Mouse (Mus musculus) spleen, adult 2 months (tissue): ENCODE measurements around the gene Tk2. TPM values are rescaled to one million over a fixed set of nuclear protein-coding genes. Genes with fewer than 3 reads are reported as not detected.

Experiments
- DNase-seq, 2 experiments: peaks; one replicate each; pipeline versions ENCODE4 v3.0.0 to v3.0.0-alpha.2; 2012 to 2021; ENCODE audit warnings: low spot score in 2 of 2, low read depth in 1 of 2
- H3K27ac ChIP-seq: fragments of 200-500 bp; 2 replicates; pipeline ENCODE4 v1.5.1; 2012; ENCODE audit warnings: low read length, inconsistent platforms; ENCODE audit not compliant: insufficient read depth
- H3K27me3 ChIP-seq: fragments of 200-500 bp; 2 replicates; pipeline ENCODE4 v1.6.1; 2012; ENCODE audit warnings: mild to moderate bottlenecking, moderate library complexity, low read length, inconsistent platforms; ENCODE audit not compliant: control insufficient read depth, insufficient read depth
- H3K36me3 ChIP-seq: fragments of 200-500 bp; 2 replicates; pipeline ENCODE4 v1.6.1; 2012; ENCODE audit warnings: mild to moderate bottlenecking, low read length, inconsistent platforms; ENCODE audit not compliant: control insufficient read depth, insufficient read depth
- H3K4me1 ChIP-seq: fragments of 200-500 bp; 2 replicates; pipeline ENCODE4 v1.6.1; 2011; ENCODE audit warnings: inconsistent platforms; ENCODE audit not compliant: control insufficient read depth, insufficient read depth, insufficient read length
- H3K4me3 ChIP-seq: fragments of 200-500 bp; 2 replicates; pipeline ENCODE4 v1.5.1; 2011; ENCODE audit warnings: mild to moderate bottlenecking, inconsistent platforms; ENCODE audit not compliant: insufficient read depth, insufficient read length; ENCODE audit errors: extremely low read depth
- CTCF ChIP-seq: fragments of 200-500 bp; IDR thresholded peaks from 2 replicates; pipeline ENCODE4 v1.5.1; 2011; ENCODE audit warnings: mild to moderate bottlenecking, inconsistent platforms; ENCODE audit not compliant: insufficient read depth, insufficient read length, insufficient replicate concordance; ENCODE audit errors: extremely low read depth
- POLR2A ChIP-seq: fragments of 200-500 bp; IDR thresholded peaks from 2 replicates; pipeline ENCODE4 v1.6.1; 2011; ENCODE audit warnings: low read depth, low read length, inconsistent platforms
- WGBS: fragments of 180-500 bp; shearing (Covaris S2); methylation state at CpG from one replicate; pipeline ENCODE4 v1.1.7; 2018; 5-methylcytosine and 5-hydroxymethylcytosine counted together
- polyA plus RNA-seq: library from polyadenylated mRNA; depleted of rRNA; stranded (reverse); fragments of >200 nt; gene quantifications from 2 replicates; pipeline ENCODE4 v1.2.3, GENCODE M21; 2012

Gene Tk2
- polyA plus RNA-seq, 1 experiment = 42.5 TPM

DNA sequence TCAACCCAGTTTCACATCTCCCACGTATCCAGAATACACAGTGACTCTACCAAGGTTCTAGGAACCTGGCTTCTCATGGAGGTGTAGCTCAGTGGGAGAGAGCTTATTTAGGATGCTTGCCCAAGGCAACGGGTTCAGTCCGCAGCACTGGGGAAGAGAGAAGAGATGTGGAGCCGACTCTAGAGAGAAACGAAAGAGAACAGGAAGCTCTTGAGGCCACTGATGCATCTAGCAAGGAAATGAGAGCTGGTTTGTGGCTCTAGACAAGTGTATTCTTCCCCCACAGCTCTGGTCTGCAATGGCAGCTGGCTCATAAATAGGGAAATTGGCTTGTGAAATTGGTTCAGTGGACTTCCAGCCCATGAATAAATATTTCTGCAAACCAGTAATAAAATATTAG, 48.6 kb downstream of the Tk2 start:
- TF ChIP-seq POLR2A (no peak), CTCF (no peak)
- no peaks in the 10 kb centered on the region for H3K36me3 ChIP-seq
- H3K27ac ChIP-seq = no peak overlapping the region
- WGBS = 18% methylated on average over 5 of the region's 5 CpGs
- no peaks in the 10 kb centered on the region for H3K27me3 ChIP-seq
- no peak for DNase-seq
- H3K4me1 ChIP-seq = peaks cover 3% of the 10 kb centered on the region; the same call in 1 of the 2 replicates
- no peak overlapping the region for H3K4me3 ChIP-seq

GRCm38 (mm10) chr8:104191496-104191895, 56.9 kb downstream of the Tk2 start:
- Histone ChIP-seq H3K36me3 (no peaks in the 10 kb centered on the region), H3K27ac (no peak overlapping the region), H3K4me1 (0 out of 2 replicates have a peak, but pooled peaks cover 2% of the 10 kb centered on the region), H3K4me3 (no peak overlapping the region), H3K27me3 (no peaks in the 10 kb centered on the region)
- TF ChIP-seq CTCF (no peak), POLR2A (no peak)
- WGBS = 27% methylated on average over 11 of the region's 11 CpGs
- DNase-seq = peak in 1 of 2 experiments; percentile 15

- no peak overlapping the region for H3K4me3 ChIP-seq
- no peaks in the 10 kb centered on the region for H3K27me3 ChIP-seq
- H3K4me1 ChIP-seq = 0 out of 2 replicates have a peak, but pooled peaks cover 2% of the 10 kb centered on the region
- 84% methylated on average over 6 of the region's 6 CpGs for WGBS
- DNase-seq = no peak
- no peak for TF ChIP-seq CTCF
- no peak for TF ChIP-seq POLR2A
- no peak overlapping the region for H3K27ac ChIP-seq
- no peaks in the 10 kb centered on the region for H3K36me3 ChIP-seq
These were observed 57.4 kb downstream of the Tk2 start for GRCm38 (mm10) chr8:104190777-104191468.

DNA sequence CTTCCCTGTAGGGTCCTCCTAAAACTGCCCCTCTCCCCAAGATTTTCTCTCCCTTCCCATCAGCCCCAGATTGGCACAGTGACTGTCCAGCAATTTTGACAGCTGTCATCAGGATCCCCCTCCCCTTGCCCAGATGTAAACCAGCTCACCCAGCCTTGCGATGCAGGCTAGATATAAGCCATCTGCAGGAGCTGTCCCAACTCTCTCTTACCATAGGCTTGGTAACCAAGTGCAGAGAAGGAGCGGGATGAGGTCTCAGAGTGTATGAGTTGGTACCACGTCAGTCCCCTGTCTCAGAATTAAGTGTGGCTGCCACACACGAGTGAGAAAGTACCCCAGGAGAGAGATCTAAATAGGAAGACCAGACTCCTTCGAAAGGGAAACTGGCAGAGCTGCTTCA, 59.9 kb downstream of the Tk2 start:
- Histone ChIP-seq H3K36me3 (no peaks in the 10 kb centered on the region), H3K4me3 (no peak overlapping the region), H3K27me3 (no peaks in the 10 kb centered on the region), H3K4me1 (peaks cover 5% of the 10 kb centered on the region; the same call in 1 of the 2 replicates), H3K27ac (no peak overlapping the region)
- WGBS = 66% methylated on average over 5 of the region's 5 CpGs
- no peak for DNase-seq
- TF ChIP-seq CTCF (no peak), POLR2A (no peak)

GRCm38 (mm10) chr8:104187622-104188021, 60.7 kb downstream of the Tk2 start:
- Histone ChIP-seq H3K4me3 (no peak overlapping the region), H3K36me3 (no peaks in the 10 kb centered on the region), H3K4me1 (peaks cover 5% of the 10 kb centered on the region; the same call in 1 of the 2 replicates), H3K27ac (no peak overlapping the region), H3K27me3 (no peaks in the 10 kb centered on the region)
- WGBS = 88% methylated on average over 6 of the region's 6 CpGs
- DNase-seq = no peak
- no peak for TF ChIP-seq CTCF
- no peak for TF ChIP-seq POLR2A

DNA sequence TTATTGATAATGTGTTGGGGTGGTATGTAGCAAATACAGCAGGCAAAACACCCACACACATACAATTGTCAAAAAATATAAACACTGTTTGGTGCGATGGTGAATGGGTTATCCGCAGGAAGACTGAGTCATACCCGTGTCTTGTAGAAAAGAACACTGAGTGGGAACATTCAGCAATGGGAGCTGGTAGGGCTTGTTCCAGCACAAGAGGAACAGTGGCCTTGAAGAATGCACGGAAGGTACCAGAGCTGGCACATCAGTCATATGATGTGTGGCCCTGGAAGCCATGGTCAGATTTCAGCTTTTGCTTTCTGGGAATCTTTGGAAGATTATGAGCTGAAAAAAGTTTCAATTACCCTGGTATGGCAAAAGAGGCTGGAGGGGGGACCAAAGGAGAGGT, 61.5 kb downstream of the Tk2 start:
- Histone ChIP-seq H3K4me1 (peaks cover 5% of the 10 kb centered on the region; the same call in 1 of the 2 replicates), H3K4me3 (no peak overlapping the region), H3K27me3 (no peaks in the 10 kb centered on the region), H3K27ac (no peak overlapping the region), H3K36me3 (no peaks in the 10 kb centered on the region)
- TF ChIP-seq POLR2A (no peak), CTCF (no peak)
- 88% methylated on average over 4 of the region's 4 CpGs for WGBS
- DNase-seq = no peak

- DNase-seq = no peak
- Histone ChIP-seq H3K4me3 (no peak overlapping the region), H3K27ac (no peak overlapping the region), H3K4me1 (peaks cover 3% of the 10 kb centered on the region; the same call in 1 of the 2 replicates), H3K36me3 (no peaks in the 10 kb centered on the region), H3K27me3 (no peaks in the 10 kb centered on the region)
- TF ChIP-seq CTCF = no peak
- TF ChIP-seq POLR2A = no peak
- WGBS = 33% methylated on average over 6 of the region's 6 CpGs
These were observed 63.5 kb downstream of the Tk2 start for GRCm38 (mm10) chr8:104184905-104185304.
